Mouse (Mus musculus) stomach, embryonic 14.5 days (tissue): Measurements from ENCODE around the gene Mccc2. TPM values are rescaled to one million over a fixed set of nuclear protein-coding genes. Genes with fewer than 3 reads are reported as not detected.
"Not testable (repeated sequence)": the region's sequence is repeated elsewhere in the genome, so short reads cannot be mapped to it uniquely, and the experiment has no call there.

Experiments
- ATAC-seq: fragments of 200-750 bp; cut with Nextera tagmentation; 2 replicates; pipeline ENCODE4 v1.8.0; 2017; ENCODE audit warnings: low read depth, moderate TSS enrichment; ENCODE audit not compliant: insufficient number of reproducible peaks, insufficient read depth, low FRiP score
- H3K27ac ChIP-seq: fragments of 300-500 bp; sonication (generic); 2 replicates; pipeline ENCODE4 v1.5.1; 2014; ENCODE audit warnings: mild to moderate bottlenecking, low read length, moderate library complexity, mixed read lengths
- H3K27me3 ChIP-seq: fragments of 300-500 bp; sonication (generic); 2 replicates; pipeline ENCODE4 v1.6.1; 2014; ENCODE audit warnings: low read length, control low read depth, mixed read lengths; ENCODE audit not compliant: control insufficient read depth, insufficient read depth
- H3K36me3 ChIP-seq: fragments of 300-500 bp; sonication (generic); 2 replicates; pipeline ENCODE4 v1.6.1; 2014; ENCODE audit warnings: mild to moderate bottlenecking, control low read depth, low read length, moderate library complexity, mixed read lengths; ENCODE audit not compliant: control insufficient read depth, insufficient read depth
- H3K4me1 ChIP-seq: fragments of 300-500 bp; sonication (generic); 2 replicates; pipeline ENCODE4 v1.6.1; 2014; ENCODE audit warnings: low read length, control low read depth, mixed read lengths; ENCODE audit not compliant: control insufficient read depth, insufficient read depth
- H3K4me2 ChIP-seq: fragments of 300-500 bp; sonication (generic); replicated peaks from 2 replicates; pipeline ENCODE4 v1.6.1; 2014; ENCODE audit warnings: low read depth, low read length, control low read depth
- H3K4me3 ChIP-seq: fragments of 300-500 bp; sonication (generic); 2 replicates; pipeline ENCODE4 v1.5.1; 2014; ENCODE audit warnings: low read depth, low read length, control low read depth
- H3K9ac ChIP-seq: fragments of 300-500 bp; sonication (generic); replicated peaks from 2 replicates; pipeline ENCODE4 v1.6.1; 2014; ENCODE audit warnings: low read depth, mild to moderate bottlenecking, control low read depth, low read length, moderate library complexity, mixed read lengths
- H3K9me3 ChIP-seq: fragments of 300-500 bp; sonication (generic); 2 replicates; pipeline ENCODE4 v1.6.1; 2016; ENCODE audit warnings: low read depth, low read length, control low read depth; ENCODE audit not compliant: control insufficient read depth
- WGBS: fragments of 180-500 bp; shearing (Covaris S2); extraction: QIAGEN DNeasy Blood & Tissue Kit; methylation state at CpG from one replicate; pipeline ENCODE4 v1.1.7; 2014; 5-methylcytosine and 5-hydroxymethylcytosine counted together
- polyA plus RNA-seq: library from polyadenylated mRNA; unstranded; fragments of >200 nt; fragmentation: Nextera tagmentation; extraction: Ambion mirVana; gene quantifications from 2 replicates; pipeline ENCODE4 v1.2.1, GENCODE M21; 2014

The Mccc2 gene
- polyA plus RNA-seq = 49.3 and 57.6 TPM in 2 replicates

GRCm38 (mm10) chr13:100014906-100015895, at the start of gene Mccc2:
Gene Mccc2 (minus strand): TSS chr13:100015639.
- Histone ChIP-seq H3K4me2 (peak within 1 kb of the TSS; percentile 55), H3K9ac (peak within 1 kb of the TSS; percentile 77), H3K4me1 (peaks cover 14% of the 10 kb centered on the region; the same call in 1 of the 2 replicates), H3K27me3 (no peaks in the 10 kb centered on the region), H3K27ac (peak within 1 kb of the TSS; percentile 69; the same call in 1 of the 2 replicates), H3K4me3 (peak within 1 kb of the TSS; percentile 81), H3K36me3 (peaks cover under 1% of the 10 kb centered on the region; the same call in 1 of the 2 replicates), H3K9me3 (no peaks in the 10 kb centered on the region)
- 3% methylated on average over 46 of the region's 47 CpGs for WGBS
- peak; percentile 100 for ATAC-seq

- no peak overlapping the region for H3K9ac ChIP-seq
- H3K4me2 ChIP-seq = no peak overlapping the region
- 94% methylated on average over 3 of the region's 3 CpGs for WGBS
- H3K27ac ChIP-seq = no peak overlapping the region
- H3K9me3 ChIP-seq = no peaks in the 10 kb centered on the region
- peaks cover 59% of the 10 kb centered on the region for H3K36me3 ChIP-seq
- ATAC-seq = no peak
- no peaks in the 10 kb centered on the region for H3K4me1 ChIP-seq
- H3K4me3 ChIP-seq = no peak overlapping the region
- H3K27me3 ChIP-seq = no peaks in the 10 kb centered on the region
These were observed 48.5 kb upstream of the Mccc2 start for GRCm38 (mm10) chr13:100063936-100064335.

GRCm38 (mm10) chr13:100057738-100058137, 42.3 kb upstream of the Mccc2 start:
- H3K27me3 ChIP-seq, ATAC-seq, H3K9ac ChIP-seq, H3K4me2 ChIP-seq, H3K4me1 ChIP-seq, H3K9me3 ChIP-seq, H3K4me3 ChIP-seq, H3K27ac ChIP-seq: not testable (repeated sequence)
- H3K36me3 ChIP-seq = peaks cover 71% of the 10 kb centered on the region
- WGBS = 95% methylated on average over 8 of the region's 8 CpGs

GRCm38 (mm10) chr13:100026013-100026412, 10.6 kb upstream of the Mccc2 start:
- Histone ChIP-seq H3K36me3 (peaks cover 39% of the 10 kb centered on the region), H3K4me2 (no peak overlapping the region), H3K27me3 (no peaks in the 10 kb centered on the region), H3K4me1 (no peaks in the 10 kb centered on the region), H3K9me3 (no peaks in the 10 kb centered on the region), H3K27ac (no peak overlapping the region), H3K4me3 (no peak overlapping the region), H3K9ac (no peak overlapping the region)
- ATAC-seq = no peak
- 79% methylated on average over 6 of the region's 6 CpGs for WGBS

- Histone ChIP-seq H3K4me1 (peaks cover 14% of the 10 kb centered on the region; the same call in 1 of the 2 replicates), H3K36me3 (peaks cover 4% of the 10 kb centered on the region; the same call in 1 of the 2 replicates), H3K4me3 (no peak overlapping the region), H3K9me3 (no peaks in the 10 kb centered on the region), H3K4me2 (no peak overlapping the region), H3K27me3 (no peaks in the 10 kb centered on the region), H3K9ac (no peak overlapping the region), H3K27ac (no peak overlapping the region)
- WGBS = 89% methylated on average over 9 of the region's 9 CpGs
- ATAC-seq = no peak
These were observed 1.5 kb upstream of the Mccc2 start for GRCm38 (mm10) chr13:100016891-100017290.

GRCm38 (mm10) chr13:100015937-100016336, 498 bp upstream of the Mccc2 start:
- Histone ChIP-seq H3K4me3 (peak overlapping the region; percentile 81), H3K4me2 (peak overlapping the region; percentile 55), H3K9me3 (no peaks in the 10 kb centered on the region), H3K4me1 (peaks cover 14% of the 10 kb centered on the region; the same call in 1 of the 2 replicates), H3K36me3 (peaks cover 4% of the 10 kb centered on the region; the same call in 1 of the 2 replicates), H3K27me3 (no peaks in the 10 kb centered on the region), H3K27ac (no peak overlapping the region), H3K9ac (peak overlapping the region; percentile 60)
- WGBS = 11% methylated on average over 8 of the region's 8 CpGs
- ATAC-seq = peak; percentile 5; the same call in 1 of the 2 replicates

GRCm38 (mm10) chr13:100005911-100006496, 9.4 kb downstream of the Mccc2 start:
- Histone ChIP-seq H3K4me2 (no peak overlapping the region), H3K27me3 (no peaks in the 10 kb centered on the region), H3K4me3 (no peak overlapping the region), H3K36me3 (no peaks in the 10 kb centered on the region), H3K4me1 (no peaks in the 10 kb centered on the region), H3K27ac (no peak overlapping the region), H3K9me3 (no peaks in the 10 kb centered on the region), H3K9ac (no peak overlapping the region)
- WGBS = 82% methylated on average over 12 of the region's 12 CpGs
- ATAC-seq = no peak

GRCm38 (mm10) chr13:100001790-100002196, 13.6 kb downstream of the Mccc2 start:
- Histone ChIP-seq H3K27me3 (no peaks in the 10 kb centered on the region), H3K9me3 (no peaks in the 10 kb centered on the region), H3K27ac (no peak overlapping the region), H3K4me3 (no peak overlapping the region), H3K36me3 (no peaks in the 10 kb centered on the region), H3K9ac (no peak overlapping the region), H3K4me1 (no peaks in the 10 kb centered on the region), H3K4me2 (no peak overlapping the region)
- 34% methylated on average over 5 of the region's 5 CpGs for WGBS
- no peak; the same call in 1 of the 2 replicates for ATAC-seq
